Mouse (Mus musculus): Measurements from ENCODE around the gene Adamts9. TPM values are rescaled to one million over a fixed set of nuclear protein-coding genes. Genes with fewer than 3 reads are reported as not detected.

The Adamts9 gene
- total RNA-seq, 2 experiments from 2014 or later = not detected

DNA sequence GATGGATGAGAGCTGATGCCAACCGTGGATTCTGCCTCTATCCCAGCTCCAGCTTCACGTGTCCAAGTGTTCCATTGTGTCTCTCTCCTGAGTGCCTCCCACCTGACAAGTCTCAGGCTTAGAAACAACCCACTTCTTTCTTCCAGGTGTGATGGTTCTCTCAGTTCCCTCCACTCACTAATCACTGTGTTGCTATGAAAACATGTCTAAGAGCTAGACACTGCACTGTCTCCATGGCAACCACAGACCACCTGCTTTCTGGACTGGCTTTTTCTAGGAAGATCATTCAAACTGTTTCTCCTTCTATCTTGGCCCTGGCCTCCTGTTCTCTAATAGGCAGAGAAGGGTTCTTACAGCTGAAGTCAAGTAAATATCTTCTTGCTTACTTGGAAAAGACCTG is 190.6 kb downstream of the Adamts9 start:
- ATAC-seq (replicated peaks; ENCODE audit: low FRiP score, poor library complexity, severe bottlenecking) = no peak

DNA sequence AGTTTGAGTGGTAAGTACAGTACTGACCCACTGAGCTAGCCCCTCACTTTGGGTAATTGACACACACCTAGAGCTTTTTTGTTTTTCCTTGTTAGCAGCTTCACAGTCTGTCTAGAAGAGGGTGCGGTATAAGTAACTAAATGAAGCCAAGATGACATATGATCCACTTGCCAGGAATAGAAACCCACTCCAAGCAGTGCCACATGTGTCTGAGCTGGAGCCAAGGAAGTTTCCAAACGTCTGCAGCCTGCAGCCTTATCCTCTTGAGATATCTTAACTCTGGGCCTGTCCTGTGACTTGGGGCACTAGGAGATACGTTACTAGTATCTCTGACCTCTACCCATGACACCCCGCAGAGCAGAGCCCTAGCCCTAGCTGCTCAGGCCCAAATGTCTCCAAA is 193.9 kb downstream of the Adamts9 start:
- no peak for ATAC-seq (replicated peaks; ENCODE audit: low FRiP score, poor library complexity, severe bottlenecking)

DNA sequence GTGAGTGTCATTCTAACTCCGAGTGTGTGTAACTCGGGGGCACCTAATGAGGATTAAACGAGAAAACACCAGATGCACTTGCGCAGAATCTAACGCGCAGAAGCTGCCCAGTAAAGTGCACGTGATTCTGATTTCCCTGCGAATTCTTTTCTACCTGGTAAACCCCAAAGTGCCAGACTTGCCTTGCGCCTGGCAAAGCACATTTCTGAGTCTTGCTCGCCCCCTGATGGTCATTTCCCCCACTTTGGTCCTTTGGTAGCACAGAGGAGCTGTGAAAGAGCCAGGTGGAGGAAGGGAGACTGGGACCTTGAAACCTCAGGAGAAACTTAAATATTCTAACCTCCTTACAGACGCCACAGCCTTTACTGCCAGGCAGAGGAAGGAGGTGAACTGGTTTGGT is 199.7 kb downstream of the Adamts9 start:
- ATAC-seq (replicated peaks; ENCODE audit: low FRiP score, poor library complexity, severe bottlenecking) = no peak

DNA sequence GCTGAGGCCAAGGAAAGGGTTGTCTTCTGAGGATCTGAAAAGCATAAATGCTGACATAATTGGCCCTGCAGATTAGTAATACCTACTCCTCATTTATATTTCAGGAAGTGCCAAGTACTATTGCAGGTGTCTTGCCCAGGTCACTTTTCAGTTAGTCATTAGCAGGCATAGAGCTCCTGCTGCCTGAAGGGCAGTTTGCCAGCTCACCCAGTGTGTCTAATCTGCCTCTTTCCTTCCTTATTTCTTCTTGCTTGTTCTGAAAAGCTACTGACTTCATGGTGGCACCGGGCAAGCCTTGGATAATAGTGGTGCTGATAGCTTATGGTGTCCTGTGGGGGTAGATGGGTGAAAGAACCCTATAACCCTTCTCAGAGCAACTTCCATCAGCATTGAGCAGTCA is 206.2 kb downstream of the Adamts9 start:
- ATAC-seq (replicated peaks; ENCODE audit: low FRiP score, poor library complexity, severe bottlenecking) = no peak

DNA sequence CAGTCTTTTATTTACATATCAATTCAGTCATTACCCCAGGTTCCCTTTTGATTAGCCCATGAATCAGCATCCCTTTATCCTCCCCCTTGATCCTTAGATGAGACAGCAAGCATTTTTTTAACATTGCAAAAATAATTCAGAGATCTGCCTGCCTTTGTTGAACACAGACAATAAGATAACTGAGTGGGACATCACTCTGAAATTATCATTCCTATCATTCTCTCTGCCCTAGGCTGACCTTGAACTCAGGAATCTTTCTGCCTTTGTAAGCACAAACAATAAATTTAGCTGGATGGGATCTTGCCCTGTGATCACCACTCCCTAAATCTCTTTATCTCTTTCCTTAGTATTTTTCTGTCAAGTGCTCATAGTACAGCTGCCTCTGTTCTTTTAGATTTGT is 209.6 kb downstream of the Adamts9 start:
- no peak for ATAC-seq (replicated peaks; ENCODE audit: low FRiP score, poor library complexity, severe bottlenecking)

DNA sequence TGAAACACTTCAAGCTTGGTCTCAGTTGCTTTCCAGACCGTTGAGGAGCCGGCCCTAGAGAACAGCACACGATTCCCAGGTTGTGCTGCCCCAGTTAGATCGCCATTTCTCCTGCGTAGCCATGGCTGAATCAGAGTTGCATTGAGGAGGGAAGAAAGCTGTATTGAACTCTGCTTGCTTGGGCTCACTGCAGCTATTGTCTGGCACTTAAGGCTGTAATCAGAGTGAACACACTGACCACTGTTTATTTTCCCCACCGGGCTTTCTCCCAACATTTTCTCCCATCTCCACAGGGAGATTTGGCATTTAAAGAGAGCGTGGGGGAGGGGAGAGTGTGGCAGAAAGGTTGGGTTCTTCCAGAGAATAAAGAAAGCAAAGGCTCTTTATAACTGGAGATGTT is 214.8 kb downstream of the Adamts9 start:
- no peak for ATAC-seq (replicated peaks; ENCODE audit: low FRiP score, poor library complexity, severe bottlenecking)

DNA sequence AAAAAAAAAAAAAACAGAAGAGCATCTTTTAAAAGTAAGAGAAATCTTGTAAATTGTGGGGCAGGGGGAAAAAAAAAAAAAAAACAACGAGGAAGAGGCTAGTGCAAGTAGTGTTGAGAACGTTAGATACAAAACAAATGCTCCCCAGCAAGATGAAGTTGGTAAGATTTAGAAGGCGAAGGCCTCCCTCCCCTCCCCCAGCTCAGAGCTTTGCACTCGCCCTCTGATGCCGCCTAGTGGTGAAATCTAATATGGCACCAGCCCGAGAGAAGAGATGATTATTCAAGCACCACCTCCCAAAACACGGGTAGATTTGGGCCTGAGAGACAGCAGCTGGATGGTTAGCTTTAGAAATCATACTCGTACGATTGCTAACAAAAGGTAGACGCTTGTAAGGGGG is 215.2 kb downstream of the Adamts9 start:
- ATAC-seq (replicated peaks; ENCODE audit: low FRiP score, poor library complexity, severe bottlenecking) = no peak

DNA sequence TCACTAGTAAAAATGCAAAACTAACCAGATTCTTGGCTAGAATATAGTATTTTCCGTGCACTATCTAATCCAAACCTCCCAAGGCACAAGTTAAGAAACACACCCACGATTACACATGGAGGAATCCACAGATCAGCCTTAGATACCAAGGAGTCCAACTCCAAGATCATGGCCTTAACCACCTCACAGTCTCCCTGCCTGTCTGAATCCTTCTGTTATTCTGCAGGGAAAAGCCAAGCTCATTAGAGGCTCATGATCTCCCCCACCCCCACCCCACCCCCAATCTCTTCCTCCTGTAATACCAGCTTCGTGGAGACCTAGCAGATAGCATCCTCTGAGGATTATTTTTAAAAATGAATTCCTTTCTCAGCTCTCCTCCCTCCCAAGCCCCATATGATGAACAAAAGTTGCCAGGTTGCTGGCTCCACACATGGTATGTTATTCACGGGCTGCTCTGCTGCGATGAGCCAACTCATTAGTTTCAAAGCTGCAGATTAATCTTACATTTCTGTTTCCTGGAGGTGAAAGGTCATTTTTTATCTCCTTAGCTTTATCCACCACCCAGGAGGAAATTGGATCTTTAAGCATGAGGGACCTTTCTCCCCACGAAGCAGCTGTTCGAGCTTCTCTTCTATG is 215.8 kb downstream of the Adamts9 start:
- no peak for ATAC-seq (replicated peaks; ENCODE audit: low FRiP score, poor library complexity, severe bottlenecking)

DNA sequence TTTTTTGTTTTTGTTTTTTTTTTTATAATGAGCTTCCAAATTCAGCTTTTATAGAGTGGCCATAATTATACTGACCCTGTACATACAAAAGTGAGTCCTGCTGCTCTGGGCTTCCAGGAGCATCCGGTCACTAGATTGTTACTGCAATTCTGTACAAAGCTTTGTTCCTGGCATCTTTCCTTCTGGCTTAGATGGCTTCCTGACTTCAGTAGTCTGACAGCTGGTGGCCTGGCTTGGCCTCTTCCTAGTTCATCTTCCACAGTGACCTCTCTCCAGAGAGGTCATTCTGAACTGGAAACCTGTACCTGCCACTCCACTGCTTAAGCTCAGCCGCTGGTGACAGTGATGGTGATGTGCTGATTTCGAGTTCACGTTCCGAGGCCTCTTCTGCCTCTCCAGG is 217.2 kb downstream of the Adamts9 start:
- no peak for ATAC-seq (replicated peaks; ENCODE audit: low FRiP score, poor library complexity, severe bottlenecking)

DNA sequence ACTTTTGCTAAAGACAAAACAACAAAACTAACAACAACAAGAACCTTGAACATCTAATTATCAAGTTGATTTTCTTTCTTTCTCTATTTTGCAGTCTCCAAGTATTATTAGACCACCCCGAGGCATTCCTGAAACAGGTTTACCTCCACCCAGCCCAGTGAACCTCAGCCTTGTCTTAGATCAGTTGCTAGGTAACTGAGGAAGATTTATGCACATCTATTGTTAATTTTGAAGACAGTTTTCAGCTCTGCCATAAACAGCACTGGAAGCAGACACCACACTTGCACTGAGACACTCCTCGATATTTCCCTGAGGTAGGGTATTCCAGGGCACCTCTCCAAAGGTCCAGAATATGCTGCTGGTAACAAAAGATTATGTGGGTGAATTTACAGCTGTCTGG is 218.9 kb downstream of the Adamts9 start:
- ATAC-seq (replicated peaks; ENCODE audit: low FRiP score, poor library complexity, severe bottlenecking) = no peak

Other genes with a start within 250 kb of the Adamts9 start
- not detected in 2 replicates for gene Prickle2, start 237.3 kb downstream of the Adamts9 start, total RNA-seq (2015; ENCODE audit: low replicate concordance)
- under 0.01 TPM in 1 of 2 replicates, not detected in the other for gene Prickle2, start 237.3 kb downstream of the Adamts9 start, total RNA-seq (2017; ENCODE audit: low replicate concordance)
- not detected in 2 replicates for gene A730049H05Rik, start 127.0 kb downstream of the Adamts9 start, total RNA-seq (2015; ENCODE audit: low replicate concordance)
- gene A730049H05Rik, start 127.0 kb downstream of the Adamts9 start, total RNA-seq (2017; ENCODE audit: low replicate concordance) = not detected in 2 replicates
- gene Gm15737, start 74.1 kb downstream of the Adamts9 start, total RNA-seq (2015; ENCODE audit: low replicate concordance) = not detected in 2 replicates
- gene Gm15737, start 74.1 kb downstream of the Adamts9 start, total RNA-seq (2017; ENCODE audit: low replicate concordance) = not detected in 2 replicates

Data from erythroblast, adult 5-6 weeks (primary cell).